Mouse (Mus musculus): ENCODE results near the gene Gm8005. TPM values are rescaled to one million over a fixed set of nuclear protein-coding genes. Genes with fewer than 3 reads are reported as not detected.
"Not testable (repeated sequence)": the region's sequence is repeated elsewhere in the genome, so short reads cannot be mapped to it uniquely, and the experiment has no call there.

Gm8005 gene
- polyA plus RNA-seq (2016; fragmentation: Nextera tagmentation; extraction: Ambion mirVana): not detected in 2 replicates

- H3K36me3 ChIP-seq (replicated peaks): not testable (repeated sequence)
Measured at GRCm38 (mm10) chr14:42439573-42439972, at the start of gene Gm8005. Gm8005 (minus strand) TSS chr14:42439673.

GRCm38 (mm10) chr14:42463581-42463980 lies 24.1 kb upstream of the Gm8005 start, which contains the start of gene Gm8011:
Gm8011 (plus strand) TSS chr14:42463881.
- not testable (repeated sequence) for DNase-seq (ENCODE audit: low spot score); H3K27ac ChIP-seq (replicated peaks); H3K27me3 ChIP-seq (replicated peaks; ENCODE audit: low read depth, poor library complexity, severe bottlenecking); H3K36me3 ChIP-seq (replicated peaks); H3K4me3 ChIP-seq; H3K9me3 ChIP-seq; H3K4me1 ChIP-seq
- 57% methylated on average over 2 of the region's 2 CpGs for WGBS

More at GRCm38 (mm10) chr14:42439573-42439972, at the start of gene Gm8005:
- H3K9me3 ChIP-seq; H3K27me3 ChIP-seq (replicated peaks; ENCODE audit: low read depth, poor library complexity, severe bottlenecking); DNase-seq (ENCODE audit: low spot score); H3K27ac ChIP-seq (replicated peaks); H3K4me3 ChIP-seq; H3K4me1 ChIP-seq: not testable (repeated sequence)
- 83% methylated on average over 3 of the region's 4 CpGs for WGBS

Other genes starting within 250 kb of the Gm8005 start
- not detected in 2 replicates for gene Gm3573, start 248.9 kb downstream of the Gm8005 start, polyA plus RNA-seq (2016; fragmentation: Nextera tagmentation; extraction: Ambion mirVana)
- not detected in 2 replicates for gene Gm17026, start 179.6 kb downstream of the Gm8005 start, polyA plus RNA-seq (2016; fragmentation: Nextera tagmentation; extraction: Ambion mirVana)
- gene Gm9611, start 142.3 kb downstream of the Gm8005 start, polyA plus RNA-seq (2016; fragmentation: Nextera tagmentation; extraction: Ambion mirVana): not detected in 2 replicates
- not detected in 2 replicates for gene Gm7995, start 129.5 kb downstream of the Gm8005 start, polyA plus RNA-seq (2016; fragmentation: Nextera tagmentation; extraction: Ambion mirVana)
- not detected in 2 replicates for gene Gm8011, start 24.2 kb upstream of the Gm8005 start, polyA plus RNA-seq (2016; fragmentation: Nextera tagmentation; extraction: Ambion mirVana)
- gene Gm8020, start 62.7 kb upstream of the Gm8005 start, polyA plus RNA-seq (2016; fragmentation: Nextera tagmentation; extraction: Ambion mirVana): not detected in 2 replicates
- not detected in 2 replicates for gene Gm8024, start 84.6 kb upstream of the Gm8005 start, polyA plus RNA-seq (2016; fragmentation: Nextera tagmentation; extraction: Ambion mirVana)
- not detected in 2 replicates for gene Gm17124, start 160.2 kb upstream of the Gm8005 start, polyA plus RNA-seq (2016; fragmentation: Nextera tagmentation; extraction: Ambion mirVana)
- gene Gm3633, start 202.2 kb upstream of the Gm8005 start, polyA plus RNA-seq (2016; fragmentation: Nextera tagmentation; extraction: Ambion mirVana): not detected in 2 replicates
- not detected in 2 replicates for gene Gm10378, start 216.3 kb upstream of the Gm8005 start, polyA plus RNA-seq (2016; fragmentation: Nextera tagmentation; extraction: Ambion mirVana)